Mouse (Mus musculus) hematopoietic stem cell, adult 5-6 weeks (primary cell): ENCODE measurements around the gene Fam219b. TPM values are rescaled to one million over a fixed set of nuclear protein-coding genes. Genes with fewer than 3 reads are reported as not detected.
A peak's percentile ranks its signal among the peaks of the same experiment; 100 is the strongest.

ENCODE experiments used
- ATAC-seq, 2 experiments: fragments of 125-278 bp in 1 of 2; replicated peaks in 1 of 2; 2 replicates each; pipeline ENCODE4 v1.8.0; 2016 to 2017; ENCODE audit warnings: inconsistent platforms in 2 of 2, mild to moderate bottlenecking in 2 of 2, moderate number of reproducible peaks in 2 of 2, low read depth in 1 of 2, moderate TSS enrichment in 1 of 2; ENCODE audit not compliant: low FRiP score in 2 of 2, poor library complexity in 2 of 2, severe bottlenecking in 2 of 2, insufficient read depth in 1 of 2, low TSS enrichment in 1 of 2
- total RNA-seq: library from RNA; stranded (forward); fragments of 172-1452, 232-1000 nt; gene quantifications from 2 replicates; pipeline ENCODE4 v1.2.3, GENCODE M21; 2017

The Fam219b gene
- total RNA-seq, 1 experiment from 2014 or later, result 16.7 TPM

- no peak for ATAC-seq
These were observed 47.7 kb downstream of the Fam219b start for GRCm38 (mm10) chr9:57584991-57585390.

- ATAC-seq, result peak; percentile 74 to 78
These were observed 52.1 kb downstream of the Fam219b start, which contains the start of gene Ulk3 for GRCm38 (mm10) chr9:57589224-57590126. Gene Ulk3, plus strand, starts transcription at chr9:57589452.

GRCm38 (mm10) chr9:57590726-57591125, 53.4 kb downstream of the Fam219b start:
- ATAC-seq, result no peak

Other genes with a start within 250 kb of the Fam219b start
- 29.9 and 37.0 TPM in 2 replicates for gene Ppcdc, start 97.4 kb upstream of the Fam219b start, total RNA-seq
- 0.10 TPM in 1 of 2 replicates, not detected in the other for gene Scamp5, start 69.5 kb upstream of the Fam219b start, total RNA-seq
- not detected in 2 replicates for gene Rpp25, start 33.5 kb upstream of the Fam219b start, total RNA-seq
- 54.6 and 80.4 TPM in 2 replicates for gene Cox5a, start 16.3 kb upstream of the Fam219b start, total RNA-seq
- gene Mpi, start 15.2 kb downstream of the Fam219b start, total RNA-seq, result 9.9 and 11.2 TPM in 2 replicates
- 15.3 and 25.0 TPM in 2 replicates for gene Scamp2, start 23.4 kb downstream of the Fam219b start, total RNA-seq
- gene Ulk3, start 51.9 kb downstream of the Fam219b start, total RNA-seq, result 2.8 and 5.0 TPM in 2 replicates
- 0.15 TPM in 1 of 2 replicates, not detected in the other for gene Cplx3, start 68.8 kb downstream of the Fam219b start, total RNA-seq
- gene Lman1l, start 83.2 kb downstream of the Fam219b start, total RNA-seq, result not detected in 2 replicates
- 166 and 212 TPM in 2 replicates for gene Csk, start 116.1 kb downstream of the Fam219b start, total RNA-seq
- not detected in 2 replicates for gene Cyp1a2, start 146.2 kb downstream of the Fam219b start, total RNA-seq
- not detected in 2 replicates for gene Cyp1a1, start 150.4 kb downstream of the Fam219b start, total RNA-seq
- 5.4 and 8.0 TPM in 2 replicates for gene Edc3, start 171.0 kb downstream of the Fam219b start, total RNA-seq
- gene Clk3, start 228.3 kb downstream of the Fam219b start, total RNA-seq, result 73.3 and 89.1 TPM in 2 replicates